Mouse (Mus musculus): ENCODE measurements around the gene Sept6. TPM values are rescaled to one million over a fixed set of nuclear protein-coding genes. Genes with fewer than 3 reads are reported as not detected.

Gene Sept6
- 13.1 and 13.6 TPM in 2 replicates for polyA plus RNA-seq (2015; fragmentation: Nextera tagmentation; extraction: Ambion mirVana)

DNA sequence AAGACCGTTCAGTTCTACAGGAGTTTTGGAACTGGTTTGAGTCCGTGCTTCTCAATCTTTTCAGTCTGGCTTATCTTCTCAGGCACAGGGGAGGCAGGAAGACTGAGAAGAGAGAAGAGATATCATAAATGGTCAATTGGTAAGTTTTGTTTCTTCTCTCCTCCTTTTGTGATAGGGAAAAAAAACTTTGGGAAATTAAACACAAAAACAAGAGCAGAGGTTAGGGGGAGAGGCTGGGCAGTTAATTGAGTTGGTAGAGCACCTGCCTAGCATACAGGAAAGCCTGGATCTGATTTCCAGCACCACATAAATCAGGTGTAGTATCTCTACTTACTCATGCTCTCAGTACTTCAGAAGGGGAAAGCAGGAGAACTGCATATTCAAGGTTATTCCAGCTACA, at the start of gene Sept6:
Gene Sept6, minus strand, starts transcription at position 101 of the 400 bp plus-strand sequence.
- no peaks in the 10 kb centered on the region for H3K9me3 ChIP-seq
- H3K4me1 ChIP-seq (replicated peaks): no peaks in the 10 kb centered on the region
- H3K27me3 ChIP-seq (replicated peaks): no peaks in the 10 kb centered on the region
- no peak for ATAC-seq
- 79% methylated on average over 2 of the region's 2 CpGs for WGBS
- H3K4me3 ChIP-seq (replicated peaks): no peak within 1 kb of the TSS
- no peak within 1 kb of the TSS for H3K9ac ChIP-seq
- H3K4me2 ChIP-seq (replicated peaks): no peak within 1 kb of the TSS
- H3K27ac ChIP-seq: no peak within 1 kb of the TSS
- H3K36me3 ChIP-seq: no peaks in the 10 kb centered on the region

DNA sequence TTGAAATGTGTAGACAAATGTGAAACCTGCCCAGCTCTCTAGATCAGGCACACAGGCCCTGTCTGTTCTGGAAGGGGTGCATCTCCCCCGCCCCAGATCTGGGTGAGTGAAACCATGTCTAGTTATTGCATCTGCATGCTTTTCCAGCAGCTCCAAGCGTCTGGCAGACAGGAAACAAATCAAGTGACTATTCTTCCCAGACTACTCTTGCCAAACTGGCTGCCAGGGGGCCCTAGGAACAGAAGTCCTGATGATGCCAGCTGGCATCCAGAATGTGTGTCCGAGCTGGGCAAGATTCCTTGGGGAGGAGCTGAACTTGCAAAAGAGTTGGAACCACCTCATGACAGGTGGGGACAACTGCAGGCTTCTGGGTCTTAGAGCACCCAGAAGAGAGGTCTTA, 36.8 kb upstream of the Sept6 start:
- WGBS: 61% methylated on average over 3 of the region's 3 CpGs
- H3K27ac ChIP-seq: no peak overlapping the region

DNA sequence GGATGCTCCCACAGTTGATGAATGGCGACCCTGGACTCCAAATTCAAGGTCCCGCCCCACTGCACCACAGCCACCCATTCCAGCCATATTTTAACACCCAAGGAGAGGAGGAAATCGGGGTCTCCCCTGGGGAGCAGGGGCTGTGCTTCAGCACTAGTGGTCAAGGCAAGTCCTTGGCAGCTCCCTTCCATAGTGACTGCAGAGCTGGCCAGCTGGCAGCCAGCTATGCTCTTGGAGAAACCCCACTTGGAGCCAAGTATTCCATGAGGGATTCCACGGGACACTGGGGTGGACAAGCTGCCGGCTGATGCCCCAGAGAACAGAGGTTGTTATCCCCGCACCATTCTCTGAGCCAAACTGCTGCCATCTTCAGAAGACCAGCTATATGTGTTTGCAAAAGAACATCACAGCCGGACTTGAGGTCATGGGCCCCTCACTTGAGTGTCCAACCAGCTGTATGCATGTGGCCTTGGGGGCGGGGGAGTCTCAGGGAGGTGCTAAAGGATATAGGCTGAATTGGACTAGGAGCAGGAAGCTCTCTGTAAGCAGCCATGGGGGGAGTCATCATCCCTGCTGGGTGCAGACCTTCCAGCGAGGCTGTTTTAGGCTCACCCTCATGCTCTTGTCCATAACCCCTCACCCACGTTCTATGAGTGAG, 32.2 kb upstream of the Sept6 start:
- Histone ChIP-seq H3K36me3 (no peaks in the 10 kb centered on the region), H3K9ac (no peak overlapping the region), H3K4me1 (replicated peaks) (no peaks in the 10 kb centered on the region), H3K9me3 (no peaks in the 10 kb centered on the region), H3K27ac (no peak overlapping the region), H3K27me3 (replicated peaks) (no peaks in the 10 kb centered on the region), H3K4me2 (replicated peaks) (no peak overlapping the region), H3K4me3 (replicated peaks) (no peak overlapping the region)
- ATAC-seq: no peak
- 74% methylated on average over 10 of the region's 10 CpGs for WGBS

More for the DNA sequence above, 36.8 kb upstream of the Sept6 start:
- no peaks in the 10 kb centered on the region for H3K36me3 ChIP-seq
- no peak overlapping the region for H3K9ac ChIP-seq
- no peak overlapping the region for H3K4me2 ChIP-seq (replicated peaks)
- ATAC-seq: no peak
- no peaks in the 10 kb centered on the region for H3K27me3 ChIP-seq (replicated peaks)
- H3K4me3 ChIP-seq (replicated peaks): no peak overlapping the region
- no peaks in the 10 kb centered on the region for H3K9me3 ChIP-seq
- H3K4me1 ChIP-seq (replicated peaks): no peaks in the 10 kb centered on the region

DNA sequence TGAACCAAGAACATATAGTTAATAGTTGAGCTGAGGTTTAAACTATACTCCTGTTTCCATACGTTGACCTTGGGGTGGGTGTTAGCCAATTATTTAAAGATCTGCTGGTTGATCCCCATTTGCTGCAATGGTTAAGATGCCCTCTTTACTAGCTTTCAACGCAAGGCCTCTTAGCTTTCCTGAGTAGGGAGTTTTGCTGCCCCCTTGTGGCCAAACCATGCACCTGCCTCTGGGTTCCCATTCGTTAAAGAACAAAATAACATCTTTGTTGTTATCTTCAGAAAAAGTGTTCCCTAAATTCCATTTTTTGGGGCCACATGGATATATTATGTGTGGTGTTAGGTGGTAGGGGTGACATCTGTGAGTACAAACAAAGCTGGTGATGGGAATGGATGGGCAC, 31.1 kb upstream of the Sept6 start:
- H3K36me3 ChIP-seq: no peaks in the 10 kb centered on the region
- 18% methylated on average over 3 of the region's 3 CpGs for WGBS
- H3K27ac ChIP-seq: no peak overlapping the region
- H3K4me2 ChIP-seq (replicated peaks): no peak overlapping the region
- H3K4me1 ChIP-seq (replicated peaks): no peaks in the 10 kb centered on the region
- H3K27me3 ChIP-seq (replicated peaks): no peaks in the 10 kb centered on the region
- H3K9ac ChIP-seq: no peak overlapping the region
- ATAC-seq: no peak
- no peaks in the 10 kb centered on the region for H3K9me3 ChIP-seq
- no peak overlapping the region for H3K4me3 ChIP-seq (replicated peaks)

DNA sequence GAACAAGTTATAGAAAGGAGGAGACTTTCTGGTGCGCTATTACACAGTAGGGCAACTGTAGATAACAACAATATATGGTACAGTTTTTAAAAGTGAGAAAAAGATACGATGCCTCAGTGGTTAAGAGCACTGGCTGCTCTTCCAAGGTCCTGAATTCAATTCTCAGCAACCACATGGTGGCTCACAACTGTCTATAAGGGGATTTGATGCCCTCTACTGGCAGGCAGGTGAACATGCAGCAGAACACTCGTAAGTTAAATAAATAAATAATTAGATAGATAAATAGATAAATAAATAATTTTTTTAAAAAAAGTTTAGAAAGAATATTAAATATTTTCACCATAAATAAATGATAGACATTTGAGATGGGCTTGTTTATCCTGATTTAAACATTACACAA, 27.5 kb upstream of the Sept6 start:
- Histone ChIP-seq H3K4me3 (replicated peaks) (no peak overlapping the region), H3K9me3 (no peaks in the 10 kb centered on the region), H3K27me3 (replicated peaks) (no peaks in the 10 kb centered on the region), H3K36me3 (no peaks in the 10 kb centered on the region), H3K4me1 (replicated peaks) (no peaks in the 10 kb centered on the region), H3K9ac (no peak overlapping the region), H3K27ac (no peak overlapping the region), H3K4me2 (replicated peaks) (no peak overlapping the region)
- no peak for ATAC-seq
- 74% methylated on average over 3 of the region's 3 CpGs for WGBS

DNA sequence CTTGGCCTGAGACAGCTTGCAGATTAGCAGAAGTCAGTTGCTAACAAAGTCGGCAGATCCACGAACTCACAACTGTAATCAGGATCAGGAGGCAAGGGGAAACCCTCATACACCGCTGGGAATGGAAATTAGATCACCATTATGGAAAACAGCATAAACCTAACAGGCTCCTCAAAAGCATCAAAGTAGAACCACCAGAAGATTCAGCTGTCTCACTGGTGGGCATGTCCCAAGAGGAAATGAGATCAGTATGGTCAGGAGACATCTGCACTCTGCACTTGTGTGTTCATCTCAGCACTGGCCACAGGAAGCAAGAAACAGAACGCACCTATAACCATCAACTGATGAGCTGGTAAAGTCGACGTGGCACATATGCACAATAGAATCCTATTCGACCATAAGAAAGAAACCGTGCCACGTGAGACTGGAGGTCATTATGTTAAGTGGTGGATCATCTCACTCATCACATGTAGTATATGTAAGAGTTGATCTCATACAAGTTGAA, 26.6 kb upstream of the Sept6 start:
- no peaks in the 10 kb centered on the region for H3K4me1 ChIP-seq (replicated peaks)
- no peak overlapping the region for H3K4me3 ChIP-seq (replicated peaks)
- H3K4me2 ChIP-seq (replicated peaks): no peak overlapping the region
- H3K9me3 ChIP-seq: no peaks in the 10 kb centered on the region
- WGBS: 87% methylated on average over 9 of the region's 9 CpGs
- no peak for ATAC-seq
- H3K27me3 ChIP-seq (replicated peaks): no peaks in the 10 kb centered on the region
- no peak overlapping the region for H3K9ac ChIP-seq
- H3K27ac ChIP-seq: no peak overlapping the region
- no peaks in the 10 kb centered on the region for H3K36me3 ChIP-seq

DNA sequence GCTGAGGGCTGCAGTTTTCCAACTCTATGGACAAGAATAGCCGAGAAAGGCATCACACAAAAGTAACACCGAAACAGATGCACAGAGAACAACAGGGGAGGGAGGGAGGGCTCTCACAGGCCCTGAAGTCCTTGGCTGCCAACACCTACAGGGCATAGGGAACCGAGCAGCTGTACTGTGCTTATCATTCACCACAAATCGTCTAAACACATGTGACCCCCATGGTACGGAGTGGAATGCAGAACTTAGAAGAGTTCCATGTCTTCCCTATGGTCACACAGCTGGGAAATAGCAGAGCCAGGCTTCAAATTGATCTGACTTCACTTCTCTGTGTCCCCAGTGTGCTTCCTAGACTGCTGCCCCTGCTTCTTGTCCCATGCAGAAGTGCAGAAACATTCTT, 22.3 kb upstream of the Sept6 start:
- H3K4me1 ChIP-seq (replicated peaks): no peaks in the 10 kb centered on the region
- no peak overlapping the region for H3K9ac ChIP-seq
- 64% methylated on average over 5 of the region's 5 CpGs for WGBS
- ATAC-seq: no peak
- no peak overlapping the region for H3K27ac ChIP-seq
- H3K36me3 ChIP-seq: no peaks in the 10 kb centered on the region
- no peaks in the 10 kb centered on the region for H3K27me3 ChIP-seq (replicated peaks)
- H3K9me3 ChIP-seq: no peaks in the 10 kb centered on the region
- H3K4me3 ChIP-seq (replicated peaks): no peak overlapping the region
- H3K4me2 ChIP-seq (replicated peaks): no peak overlapping the region

DNA sequence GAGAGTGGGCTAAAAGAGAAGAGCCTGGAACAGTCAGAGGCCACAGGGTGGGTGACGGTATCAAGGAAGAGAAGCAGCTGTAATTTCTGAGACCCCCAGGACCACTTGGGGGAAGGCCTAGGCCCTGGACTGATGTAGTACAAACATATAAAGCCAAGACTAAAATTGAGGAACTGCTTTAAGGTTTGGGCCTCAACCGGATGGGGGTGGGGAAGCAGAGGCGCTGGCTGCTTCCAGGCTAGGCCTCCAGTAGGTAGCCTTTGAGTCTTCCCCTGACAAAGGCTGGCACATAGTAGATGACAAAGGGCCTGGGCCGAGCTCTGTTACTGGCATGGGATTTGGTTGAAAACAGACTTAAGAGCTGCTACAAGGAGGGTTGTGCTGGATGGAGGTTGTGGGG, 555 bp downstream of the Sept6 start:
- ATAC-seq: no peak
- H3K9me3 ChIP-seq: no peaks in the 10 kb centered on the region
- no peak overlapping the region for H3K4me3 ChIP-seq (replicated peaks)
- H3K9ac ChIP-seq: no peak overlapping the region
- H3K36me3 ChIP-seq: no peaks in the 10 kb centered on the region
- no peak overlapping the region for H3K27ac ChIP-seq
- no peak overlapping the region for H3K4me2 ChIP-seq (replicated peaks)
- WGBS: 88% methylated on average over 4 of the region's 4 CpGs
- no peaks in the 10 kb centered on the region for H3K27me3 ChIP-seq (replicated peaks)
- H3K4me1 ChIP-seq (replicated peaks): no peaks in the 10 kb centered on the region

DNA sequence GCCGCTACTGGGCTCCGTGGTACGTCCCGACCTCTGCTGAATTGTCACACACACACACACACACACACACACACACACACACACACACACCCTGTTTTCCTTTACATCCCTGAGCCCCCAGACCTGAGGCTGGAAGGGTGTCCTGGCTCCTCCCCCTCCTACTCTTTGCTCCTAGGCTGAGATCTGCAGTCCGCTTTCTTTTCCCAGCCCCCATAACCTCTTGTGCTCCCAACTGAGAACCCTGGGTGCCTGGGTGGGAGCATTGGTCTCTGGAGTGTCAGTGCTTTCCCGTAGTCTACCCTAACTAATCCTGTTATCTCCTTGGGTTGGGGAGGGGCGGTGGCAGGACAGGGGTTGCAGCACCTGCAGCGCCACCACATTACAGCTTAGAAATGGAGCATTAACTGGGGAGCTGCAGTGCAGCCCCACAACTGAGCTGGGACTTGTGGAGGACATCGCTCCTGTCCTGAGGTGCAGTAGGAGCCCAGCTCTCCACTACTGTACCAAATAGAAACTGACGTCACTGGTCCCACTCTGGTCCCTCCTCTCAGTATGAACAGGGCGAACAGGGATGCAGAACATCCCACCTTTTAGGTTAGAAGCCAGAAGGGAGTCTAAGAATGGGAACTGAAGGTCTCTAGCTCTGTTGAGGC, 1.7 kb downstream of the Sept6 start:
- peak overlapping the region; percentile 77 for H3K4me2 ChIP-seq (replicated peaks)
- H3K27me3 ChIP-seq (replicated peaks): no peaks in the 10 kb centered on the region
- H3K9me3 ChIP-seq: no peaks in the 10 kb centered on the region
- H3K36me3 ChIP-seq: no peaks in the 10 kb centered on the region
- no peak overlapping the region for H3K27ac ChIP-seq
- ATAC-seq: peak; percentile 40
- WGBS: 19% methylated on average over 10 of the region's 11 CpGs
- no peaks in the 10 kb centered on the region for H3K4me1 ChIP-seq (replicated peaks)
- H3K4me3 ChIP-seq (replicated peaks): peak overlapping the region; percentile 57
- H3K9ac ChIP-seq: no peak overlapping the region

DNA sequence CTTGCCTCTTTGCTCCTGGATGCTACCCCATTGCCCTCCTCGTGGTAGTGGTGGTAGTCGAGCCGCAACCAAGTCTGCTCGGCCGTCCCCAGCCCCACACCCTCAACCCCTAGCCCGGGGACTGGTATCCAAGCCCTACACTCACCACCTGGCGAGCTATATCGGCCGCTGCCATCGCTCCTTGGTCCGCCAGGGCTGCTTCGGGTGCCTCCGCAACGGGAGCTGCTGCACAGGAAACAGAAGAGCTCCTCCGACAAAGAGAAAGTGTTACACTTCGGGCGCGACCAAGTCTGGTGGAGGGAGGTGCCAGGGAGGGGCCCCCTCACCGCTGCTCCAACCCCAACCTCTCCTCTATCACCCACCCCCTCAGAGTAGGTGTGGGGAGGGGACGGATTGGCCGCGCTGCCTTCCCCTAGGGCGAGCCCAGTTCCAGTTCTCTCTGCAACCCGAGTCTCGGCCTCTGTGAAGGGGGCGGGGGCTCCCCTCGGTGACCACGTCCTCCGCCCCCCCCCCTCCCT, 2.3 kb downstream of the Sept6 start:
- H3K27ac ChIP-seq: peak overlapping the region; percentile 27; the same call in 1 of the 2 replicates
- no peaks in the 10 kb centered on the region for H3K4me1 ChIP-seq (replicated peaks)
- H3K4me2 ChIP-seq (replicated peaks): peak overlapping the region; percentile 77
- no peaks in the 10 kb centered on the region for H3K9me3 ChIP-seq
- 15% methylated on average over 28 of the region's 29 CpGs for WGBS
- H3K27me3 ChIP-seq (replicated peaks): no peaks in the 10 kb centered on the region
- no peaks in the 10 kb centered on the region for H3K36me3 ChIP-seq
- peak overlapping the region; percentile 49 for H3K9ac ChIP-seq
- peak overlapping the region; percentile 57 for H3K4me3 ChIP-seq (replicated peaks)
- peak; percentile 94 for ATAC-seq

DNA sequence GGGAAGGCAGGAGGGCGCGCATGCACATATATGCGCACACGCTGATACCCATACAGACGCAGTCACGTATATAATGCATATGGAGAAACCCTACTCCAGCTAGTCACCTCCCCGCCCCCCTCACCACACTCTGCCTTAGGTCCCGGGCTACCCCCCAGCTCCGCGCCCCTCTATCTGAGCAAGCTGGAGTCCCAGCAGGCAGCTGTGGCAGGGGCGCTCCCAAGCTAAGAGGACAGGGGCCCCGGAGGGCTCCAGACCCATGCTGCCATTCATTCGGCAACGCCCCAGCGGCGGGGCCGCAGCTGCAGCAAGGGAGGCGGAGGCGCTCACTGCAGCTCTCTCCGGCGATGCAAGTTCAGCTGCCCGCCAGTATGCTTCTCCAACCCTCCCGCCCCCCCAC, 2.8 kb downstream of the Sept6 start:
- H3K4me1 ChIP-seq (replicated peaks): no peaks in the 10 kb centered on the region
- peak overlapping the region; percentile 49 for H3K9ac ChIP-seq
- H3K9me3 ChIP-seq: no peaks in the 10 kb centered on the region
- 0 out of 2 replicates have a peak overlapping the region, but pooled peaks have one; percentile 27 for H3K27ac ChIP-seq
- H3K36me3 ChIP-seq: no peaks in the 10 kb centered on the region
- 21% methylated on average over 23 of the region's 23 CpGs for WGBS
- peak; percentile 78 for ATAC-seq
- H3K4me2 ChIP-seq (replicated peaks): peak overlapping the region; percentile 77
- H3K27me3 ChIP-seq (replicated peaks): no peaks in the 10 kb centered on the region
- peak overlapping the region; percentile 57 for H3K4me3 ChIP-seq (replicated peaks)

DNA sequence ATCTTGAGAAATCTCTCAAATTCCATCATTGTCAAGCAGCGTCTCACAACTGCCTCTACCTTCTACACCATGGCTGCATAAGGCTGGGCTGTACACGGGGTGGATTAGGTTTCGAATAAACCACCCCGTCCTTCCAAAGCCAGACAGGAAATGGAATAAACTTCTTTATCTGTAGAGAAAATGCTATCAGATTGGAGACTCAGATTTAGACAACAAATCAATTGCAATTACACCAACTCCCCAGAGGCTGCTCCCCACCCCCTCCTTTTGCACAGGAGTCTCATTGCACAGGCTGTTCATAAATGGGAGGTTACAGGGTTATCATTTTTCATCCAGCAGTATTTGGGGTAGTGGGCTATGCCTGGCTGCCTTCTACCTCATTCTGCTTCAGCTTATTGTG, 3.7 kb downstream of the Sept6 start:
- Histone ChIP-seq H3K27ac (no peak overlapping the region), H3K4me1 (replicated peaks) (no peaks in the 10 kb centered on the region), H3K36me3 (no peaks in the 10 kb centered on the region), H3K9me3 (no peaks in the 10 kb centered on the region), H3K4me3 (replicated peaks) (no peak overlapping the region), H3K27me3 (replicated peaks) (no peaks in the 10 kb centered on the region), H3K4me2 (replicated peaks) (peak overlapping the region; percentile 77), H3K9ac (no peak overlapping the region)
- ATAC-seq: no peak
- 56% methylated on average over 4 of the region's 4 CpGs for WGBS
